Mouse (Mus musculus) lung, postnatal 0 days (tissue): ENCODE results near the gene Fyn.

Experiments used
- CTCF ChIP-seq: IDR thresholded peaks from 2 replicates; pipeline ENCODE4 v1.5.1; 2016; ENCODE audit warnings: antibody characterized with exemption, mild to moderate bottlenecking
- EP300 ChIP-seq: IDR thresholded peaks from 2 replicates; pipeline ENCODE4 v1.6.1; 2016; ENCODE audit warnings: antibody characterized with exemption, mild to moderate bottlenecking, control low read depth

- TF ChIP-seq CTCF (no peak), EP300 (no peak)
These were observed 227.2 kb downstream of the Fyn start for GRCm38 (mm10) chr10:39595862-39596261.
